In the genomic region with DNA sequence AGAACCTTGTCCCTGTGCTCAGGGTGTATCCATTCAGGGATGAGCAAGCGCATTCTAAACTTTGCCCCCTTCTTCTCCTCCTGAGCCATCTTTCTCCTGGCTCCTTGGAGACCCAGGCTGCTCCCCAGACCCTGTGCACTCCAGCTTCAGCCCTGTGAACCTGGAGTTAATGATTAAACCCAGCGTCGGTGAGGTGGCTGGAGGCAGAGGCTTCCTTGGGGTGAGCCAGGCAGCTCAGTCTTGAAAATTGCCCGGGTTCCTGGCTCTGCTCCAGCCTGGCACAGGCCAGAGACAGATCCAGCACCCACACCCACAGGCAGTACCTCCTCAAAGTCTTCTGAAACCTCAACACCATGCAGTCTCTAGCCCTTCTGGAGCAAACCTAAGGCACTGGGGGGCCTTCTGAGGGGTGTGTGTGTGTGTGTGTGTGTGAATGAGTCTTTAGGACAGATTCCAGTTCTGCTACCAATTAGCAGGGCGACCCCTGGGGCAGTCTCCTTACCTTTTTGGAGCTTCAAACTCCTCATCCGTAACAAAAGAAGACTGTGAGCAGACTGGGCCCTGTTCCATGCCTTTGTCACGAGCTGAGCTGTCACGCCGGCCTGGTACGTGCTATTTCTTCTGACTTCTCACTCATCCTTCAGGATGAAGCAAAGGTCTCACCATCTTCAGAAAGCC, we compare ENCODE assay signal across 12 mouse cellular contexts. TPM values are rescaled to one million over a fixed set of nuclear protein-coding genes. Genes with fewer than 3 reads are reported as not detected.
DNase-seq lines count a peak whose midpoint lies in the region; ATAC-seq lines count a peak whose summit lies in the region.
"Had no signal": no experiment of that assay in that cellular context is flagged by ENCODE, and none has a peak within 500 bp of the region (broad histone marks: within the 10 kb centered on the region; RNA-seq: fewer than 3 reads in every experiment).

No protein-coding gene starts in this region.

- no peaks in the 10 kb centered on the region for H3K4me1 ChIP-seq in midbrain, embryonic 14.5 days (ENCODE audit: control insufficient read depth, insufficient read depth, low read length)

- peak; percentile 15 for DNase-seq in adrenal gland, postnatal 10 days
- DNase-seq in adrenal gland, adult 18-20 months (ENCODE audit: low spot score in 2 of 2): no peak
- peak; percentile 11 to 26 for DNase-seq in urinary bladder, postnatal 36 days (ENCODE audit: low spot score in 2 of 2)
- DNase-seq in urinary bladder, adult 18-20 months (ENCODE audit: low spot score in 2 of 2): no peak
- peak; percentile 72 for DNase-seq in large intestine, adult 2 months (ENCODE audit: low read depth, low spot score)
- no peak for DNase-seq in midbrain, embryonic 14.5 days
- no peak for DNase-seq in left cerebral cortex, adult 8-10 months (ENCODE audit: low spot score in 2 of 2)
- no peak for DNase-seq in cerebellum, adult 9-10 months
- DNase-seq: adrenal gland, adult 8-10 months; cerebellum, adult 11 months had no signal

- WGBS in large intestine, adult 2 months: 36% methylated on average over 10 of the region's 10 CpGs
- WGBS in midbrain, embryonic 14.5 days: 57% methylated on average over 10 of the region's 10 CpGs

- no peak overlapping the region for H3K9ac ChIP-seq in midbrain, embryonic 14.5 days (replicated peaks; ENCODE audit: low read length)

- H3K9me3 ChIP-seq in midbrain, embryonic 14.5 days (ENCODE audit: control insufficient read depth, low read length): no peaks in the 10 kb centered on the region

- ATAC-seq in midbrain, embryonic 14.5 days (ENCODE audit: low FRiP score, low TSS enrichment): no peak

- no peaks in the 10 kb centered on the region for H3K27me3 ChIP-seq in midbrain, embryonic 14.5 days (ENCODE audit: control insufficient read depth, insufficient read depth, low read length)

- no peak overlapping the region for H3K4me3 ChIP-seq in midbrain, embryonic 14.5 days (replicated peaks; ENCODE audit: low read depth, low read length)

- no peak overlapping the region for H3K27ac ChIP-seq in midbrain, embryonic 14.5 days (replicated peaks; ENCODE audit: low read depth, low read length)

- no peak overlapping the region for H3K4me2 ChIP-seq in midbrain, embryonic 14.5 days (ENCODE audit: low read length)

- H3K36me3 ChIP-seq in midbrain, embryonic 14.5 days (ENCODE audit: control insufficient read depth, insufficient read depth, low read length): no peaks in the 10 kb centered on the region

RNA-seq across cellular contexts. Expression of a gene that starts 29.9 kb away (rescaled TPM):
- total RNA-seq in adrenal gland, postnatal 10 days (2021): 1 to 10 TPM; 1.5 to 2.7 TPM
- under 1 TPM in 1 of 2 experiments, not detected in 1; 0.17 TPM for total RNA-seq in adrenal gland, adult 18-20 months (2021)
- polyA plus RNA-seq in large intestine, adult 2 months (2012; rRNA removed): 14.4 and 17.7 TPM in 2 replicates
- 0.12 TPM in 2 replicates for polyA plus RNA-seq in midbrain, embryonic 14.5 days (2014; fragmentation: Nextera tagmentation; extraction: Ambion mirVana)
- under 1 TPM; 0.37 to 0.76 (median 0.54) TPM for total RNA-seq in left cerebral cortex, adult 8-10 months (2022)
- total RNA-seq: megakaryocyte-erythroid progenitor cell, adult 5-6 weeks had no signal
- polyA plus RNA-seq: embryonic facial prominence, embryonic 11.5 days had no signal

Comparison
In these comparisons a context has a peak if more than half of its experiments do, and no peak if none do; other contexts are left out.
1. DNase-seq: peak in adrenal gland, postnatal 10 days (single experiment), urinary bladder, postnatal 36 days (2 of 2) and large intestine, adult 2 months (single experiment); none in adrenal gland, adult 18-20 months (0 of 2), urinary bladder, adult 18-20 months (0 of 2), midbrain, embryonic 14.5 days (single experiment), left cerebral cortex, adult 8-10 months (0 of 2) and cerebellum, adult 9-10 months (single experiment).